Mouse (Mus musculus): Measurements from ENCODE around the gene Myh15. TPM values are rescaled to one million over a fixed set of nuclear protein-coding genes. Genes with fewer than 3 reads are reported as not detected.
A peak's percentile ranks its signal among the peaks of the same experiment; 100 is the strongest.
"Not testable (repeated sequence)": the region's sequence is repeated elsewhere in the genome, so short reads cannot be mapped to it uniquely, and the experiment has no call there.

Myh15 gene
- polyA plus RNA-seq, 1 experiment from 2014 or later = not detected

GRCm38 (mm10) chr16:49164349-49165137, 107.3 kb downstream of the Myh15 start:
- POLR2A ChIA-PET = no interaction called here
- DNase-seq (ENCODE audit: low read depth, low spot score) (no peak), ATAC-seq (no peak)
- TF ChIP-seq CTCF (IDR thresholded peaks at IDR 0.05) = peak; percentile 69
- peaks cover 4% of the 10 kb centered on the region for H3K27me3 ChIP-seq
- in situ Hi-C loops (cut with MboI; ENCODE audit: low pct_unique_long_range_greater_than_20kb) = loop anchor here (10.0 kb wide), 1 partner anchor 160 kb away; no protein-coding TSS in a partner anchor
- CTCF ChIA-PET = interaction anchor here (0.7 to 1.6 kb wide), 5 partner anchors 8 to 140 kb away, joined by 3 to 4 read pairs (median 3); no protein-coding TSS in a partner anchor

- peaks cover 4% of the 10 kb centered on the region for H3K27me3 ChIP-seq
- no peak for ATAC-seq
- ChIA-PET CTCF (no interaction called here), POLR2A (no interaction called here)
- no peak for DNase-seq (ENCODE audit: low read depth, low spot score)
- TF ChIP-seq CTCF (IDR thresholded peaks at IDR 0.05) = no peak
- in situ Hi-C loops (cut with MboI; ENCODE audit: low pct_unique_long_range_greater_than_20kb) = loop anchor here (10.0 kb wide), 1 partner anchor 159 kb away; no protein-coding TSS in a partner anchor
Observed at GRCm38 (mm10) chr16:49165728-49166127, 108.4 kb downstream of the Myh15 start.

- no peak for DNase-seq (ENCODE audit: low read depth, low spot score)
- H3K27me3 ChIP-seq = peaks cover 4% of the 10 kb centered on the region
- TF ChIP-seq CTCF (IDR thresholded peaks at IDR 0.05) = no peak
- in situ Hi-C loops (cut with MboI; ENCODE audit: low pct_unique_long_range_greater_than_20kb) = loop anchor here (10.0 kb wide), 1 partner anchor 157 kb away; no protein-coding TSS in a partner anchor
- ChIA-PET POLR2A (no interaction called here), CTCF (interaction anchor here (0.6 kb wide), 1 partner anchor 22 kb away, joined by 3 read pairs; no protein-coding TSS in a partner anchor)
- no peak for ATAC-seq
Observed at GRCm38 (mm10) chr16:49167325-49167724, 110.0 kb downstream of the Myh15 start.

- in situ Hi-C loops (cut with MboI; ENCODE audit: low pct_unique_long_range_greater_than_20kb) = no loop called here
- DNase-seq (ENCODE audit: low read depth, low spot score) = no peak
- POLR2A ChIA-PET = no interaction called here
- peaks cover 4% of the 10 kb centered on the region for H3K27me3 ChIP-seq
- ATAC-seq = no peak
- CTCF ChIA-PET = no interaction called here
- no peak for TF ChIP-seq CTCF (IDR thresholded peaks at IDR 0.05)
Observed at GRCm38 (mm10) chr16:49175077-49175476, 117.8 kb downstream of the Myh15 start.

- CTCF ChIA-PET = no interaction called here
- ATAC-seq (no peak), DNase-seq (ENCODE audit: low read depth, low spot score) (no peak)
- TF ChIP-seq CTCF (IDR thresholded peaks at IDR 0.05) = no peak
- POLR2A ChIA-PET = no interaction called here
- H3K27me3 ChIP-seq = peaks cover 4% of the 10 kb centered on the region
- in situ Hi-C loops (cut with MboI; ENCODE audit: low pct_unique_long_range_greater_than_20kb) = no loop called here
Observed at GRCm38 (mm10) chr16:49175729-49176395, 118.6 kb downstream of the Myh15 start.

- POLR2A ChIA-PET = no interaction called here
- in situ Hi-C loops (cut with MboI; ENCODE audit: low pct_unique_long_range_greater_than_20kb) = no loop called here
- no peaks in the 10 kb centered on the region for H3K27me3 ChIP-seq
- TF ChIP-seq CTCF (IDR thresholded peaks at IDR 0.05) = no peak
- no peak for ATAC-seq
- DNase-seq (ENCODE audit: low read depth, low spot score) = no peak
- CTCF ChIA-PET = no interaction called here
Observed at GRCm38 (mm10) chr16:49193521-49193920, 136.2 kb downstream of the Myh15 start.

GRCm38 (mm10) chr16:49193986-49194385, 136.7 kb downstream of the Myh15 start:
- DNase-seq (ENCODE audit: low read depth, low spot score) = no peak
- ATAC-seq = no peak
- CTCF ChIA-PET = interaction anchor here (1.1 kb wide), 1 partner anchor 86 kb away, joined by 3 read pairs; no protein-coding TSS in a partner anchor
- in situ Hi-C loops (cut with MboI; ENCODE audit: low pct_unique_long_range_greater_than_20kb) = no loop called here
- POLR2A ChIA-PET = no interaction called here
- TF ChIP-seq CTCF (IDR thresholded peaks at IDR 0.05) = no peak
- no peaks in the 10 kb centered on the region for H3K27me3 ChIP-seq

GRCm38 (mm10) chr16:49196290-49196689, 139.0 kb downstream of the Myh15 start:
- in situ Hi-C loops (cut with MboI; ENCODE audit: low pct_unique_long_range_greater_than_20kb) = no loop called here
- ChIA-PET CTCF (interaction anchor here (0.9 to 2.2 kb wide), 4 partner anchors 12 to 198 kb away, joined by 3 to 4 read pairs (median 4); no protein-coding TSS in a partner anchor), POLR2A (no interaction called here)
- peak; percentile 24 for TF ChIP-seq CTCF (IDR thresholded peaks at IDR 0.05)
- ATAC-seq (no peak), DNase-seq (ENCODE audit: low read depth, low spot score) (no peak)
- H3K27me3 ChIP-seq = no peaks in the 10 kb centered on the region

- POLR2A ChIA-PET = no interaction called here
- ATAC-seq = peak; percentile 65
- H3K27me3 ChIP-seq = no peaks in the 10 kb centered on the region
- DNase-seq (ENCODE audit: low read depth, low spot score) = peak; percentile 31
- CTCF ChIA-PET = no interaction called here
- no peak for TF ChIP-seq CTCF (IDR thresholded peaks at IDR 0.05)
- in situ Hi-C loops (cut with MboI; ENCODE audit: low pct_unique_long_range_greater_than_20kb) = no loop called here
Observed at GRCm38 (mm10) chr16:49197951-49198350, 140.7 kb downstream of the Myh15 start.

GRCm38 (mm10) chr16:49223733-49224132, 166.4 kb downstream of the Myh15 start:
- TF ChIP-seq CTCF (IDR thresholded peaks at IDR 0.05) = no peak
- no peak for ATAC-seq
- no peak for DNase-seq (ENCODE audit: low read depth, low spot score)
- CTCF ChIA-PET = no interaction called here
- H3K27me3 ChIP-seq = peaks cover 17% of the 10 kb centered on the region
- in situ Hi-C loops (cut with MboI; ENCODE audit: low pct_unique_long_range_greater_than_20kb) = no loop called here
- POLR2A ChIA-PET = no interaction called here

- in situ Hi-C loops (cut with MboI; ENCODE audit: low pct_unique_long_range_greater_than_20kb); POLR2A ChIA-PET; DNase-seq (ENCODE audit: low read depth, low spot score): not testable (repeated sequence)
Observed at GRCm38 (mm10) chr16:49243517-49243916, 186.2 kb downstream of the Myh15 start.

More at GRCm38 (mm10) chr16:49243517-49243916, 186.2 kb downstream of the Myh15 start:
- H3K27me3 ChIP-seq, CTCF ChIA-PET, ATAC-seq: not testable (repeated sequence)

Other genes with a start within 250 kb of the Myh15 start
- gene Retnlb, start 240.6 kb upstream of the Myh15 start, polyA plus RNA-seq (2021) = not detected
- gene Retnla, start 214.9 kb upstream of the Myh15 start, polyA plus RNA-seq (2021) = not detected
- gene Retnlg, start 184.9 kb upstream of the Myh15 start, polyA plus RNA-seq (2021) = not detected
- gene Dzip3, start 63.3 kb upstream of the Myh15 start, polyA plus RNA-seq (2021) = 46.2 TPM
- gene Cip2a, start 63.3 kb upstream of the Myh15 start, polyA plus RNA-seq (2021) = 20.1 TPM